8 mouse cellular contexts compared by ENCODE assay signal in genomic region chr13:114387074-114387487, GRCm38 (mm10). TPM values are rescaled to one million over a fixed set of nuclear protein-coding genes. Genes with fewer than 3 reads are reported as not detected.
DNase-seq lines count a peak whose midpoint lies in the region; ATAC-seq and TF ChIP-seq lines count a peak whose summit lies in the region.

No protein-coding gene starts in this region.

- no peaks in the 10 kb centered on the region for H3K36me3 ChIP-seq in kidney, postnatal 0 days (ENCODE audit: insufficient read depth, low read length)
- peaks cover 2% of the 10 kb centered on the region; the same call in 1 of the 2 replicates for H3K36me3 ChIP-seq in hindbrain, embryonic 11.5 days (ENCODE audit: control insufficient read depth, insufficient read depth, low read length)
- H3K36me3 ChIP-seq in midbrain, embryonic 10.5 days: peaks cover 21% of the 10 kb centered on the region

- 4% methylated on average over 10 of the region's 10 CpGs for WGBS in kidney, postnatal 0 days
- 13% methylated on average over 10 of the region's 10 CpGs for WGBS in hindbrain, embryonic 11.5 days
- WGBS in midbrain, embryonic 10.5 days: 20% methylated on average over 10 of the region's 10 CpGs

- H3K9me3 ChIP-seq in kidney, postnatal 0 days (replicated peaks; ENCODE audit: low read length): no peaks in the 10 kb centered on the region
- H3K9me3 ChIP-seq in hindbrain, embryonic 11.5 days (ENCODE audit: control insufficient read depth, low read length): no peaks in the 10 kb centered on the region
- H3K9me3 ChIP-seq in midbrain, embryonic 10.5 days (replicated peaks): no peaks in the 10 kb centered on the region

- no peak for DNase-seq in kidney, postnatal 0 days (ENCODE audit: low spot score)
- no peak for DNase-seq in kidney, adult 8-10 months
- DNase-seq in hindbrain, embryonic 11.5 days (ENCODE audit: low spot score): no peak
- DNase-seq in midbrain, embryonic 10.5 days (ENCODE audit: low spot score): no peak
- no peak for DNase-seq in embryo, embryonic 10.5 days (ENCODE audit: low spot score)
- no peak for DNase-seq in kidney, postnatal 25 days
- DNase-seq in right cerebral cortex, postnatal 4 days: no peak

- no peaks in the 10 kb centered on the region for H3K27me3 ChIP-seq in kidney, postnatal 0 days (ENCODE audit: insufficient read depth, low read length)
- H3K27me3 ChIP-seq in hindbrain, embryonic 11.5 days (ENCODE audit: control insufficient read depth, insufficient read depth, low read length): no peaks in the 10 kb centered on the region
- H3K27me3 ChIP-seq in midbrain, embryonic 10.5 days (ENCODE audit: low read depth, poor library complexity, severe bottlenecking): no peaks in the 10 kb centered on the region

- peak overlapping the region; percentile 89; the same call in 1 of the 2 replicates for H3K27ac ChIP-seq in kidney, postnatal 0 days
- no peak overlapping the region for H3K27ac ChIP-seq in hindbrain, embryonic 11.5 days (ENCODE audit: low read depth, low read length)
- H3K27ac ChIP-seq in midbrain, embryonic 10.5 days (replicated peaks): peak overlapping the region; percentile 94

- H3K4me1 ChIP-seq in kidney, postnatal 0 days (replicated peaks; ENCODE audit: insufficient read depth, low read length): no peaks in the 10 kb centered on the region
- no peaks in the 10 kb centered on the region; the same call in 1 of the 2 replicates for H3K4me1 ChIP-seq in hindbrain, embryonic 11.5 days (replicated peaks; ENCODE audit: control insufficient read depth, insufficient read depth, low read length)
- H3K4me1 ChIP-seq in midbrain, embryonic 10.5 days: peaks cover 13% of the 10 kb centered on the region

- peak overlapping the region; percentile 79 for H3K9ac ChIP-seq in kidney, postnatal 0 days (ENCODE audit: low read depth, low read length)
- peak overlapping the region; percentile 69 for H3K9ac ChIP-seq in hindbrain, embryonic 11.5 days (ENCODE audit: low read depth, low read length)

- ATAC-seq in kidney, postnatal 0 days (replicated peaks; ENCODE audit: low FRiP score, low read depth): peak; percentile 43; the same call in 1 of the 2 replicates
- ATAC-seq in activated CD4-positive, CD25-positive, alpha-beta regulatory T cell, adult 4 months: peak; percentile 66
- ATAC-seq in hindbrain, embryonic 11.5 days (ENCODE audit: low FRiP score): peak; percentile 41

- peak overlapping the region; percentile 67 for H3K4me2 ChIP-seq in kidney, postnatal 0 days (ENCODE audit: low read length)
- peak overlapping the region; percentile 76 for H3K4me2 ChIP-seq in hindbrain, embryonic 11.5 days (replicated peaks; ENCODE audit: low read depth, low read length)

- peak overlapping the region; percentile 91 for H3K4me3 ChIP-seq in kidney, postnatal 0 days (replicated peaks; ENCODE audit: low read depth, low read length)
- H3K4me3 ChIP-seq in hindbrain, embryonic 11.5 days (ENCODE audit: low read depth, low read length): peak overlapping the region; percentile 80
- peak overlapping the region; percentile 82 for H3K4me3 ChIP-seq in midbrain, embryonic 10.5 days

- no peak for TF ChIP-seq CTCF in kidney, postnatal 0 days (IDR thresholded peaks at IDR 0.05; ENCODE audit: low read depth)

RNA-seq across cellular contexts. Expression of gene Ndufs4, which starts 1.0 kb away (rescaled TPM):
- 410 and 441 TPM in 2 replicates for polyA plus RNA-seq in kidney, postnatal 0 days (2015; fragmentation: Nextera tagmentation; extraction: Ambion mirVana)
- 100 to 1,000 TPM; 185 to 203 TPM for polyA plus RNA-seq in activated CD4-positive, CD25-positive, alpha-beta regulatory T cell, adult 4 months (2017; shearing (Covaris generic))
- 335 and 356 TPM in 2 replicates for polyA plus RNA-seq in hindbrain, embryonic 11.5 days (2014; fragmentation: Nextera tagmentation; extraction: Ambion mirVana)
- 304 and 308 TPM in 2 replicates for polyA plus RNA-seq in midbrain, embryonic 10.5 days (2016; fragmentation: Nextera tagmentation; extraction: Ambion mirVana)
